Mouse (Mus musculus): ENCODE results near the gene Mta1. TPM values are rescaled to one million over a fixed set of nuclear protein-coding genes. Genes with fewer than 3 reads are reported as not detected.
A peak's percentile ranks its signal among the peaks of the same experiment; 100 is the strongest.

Mta1 gene
- polyA plus RNA-seq, 1 experiment, result 145 TPM

DNA sequence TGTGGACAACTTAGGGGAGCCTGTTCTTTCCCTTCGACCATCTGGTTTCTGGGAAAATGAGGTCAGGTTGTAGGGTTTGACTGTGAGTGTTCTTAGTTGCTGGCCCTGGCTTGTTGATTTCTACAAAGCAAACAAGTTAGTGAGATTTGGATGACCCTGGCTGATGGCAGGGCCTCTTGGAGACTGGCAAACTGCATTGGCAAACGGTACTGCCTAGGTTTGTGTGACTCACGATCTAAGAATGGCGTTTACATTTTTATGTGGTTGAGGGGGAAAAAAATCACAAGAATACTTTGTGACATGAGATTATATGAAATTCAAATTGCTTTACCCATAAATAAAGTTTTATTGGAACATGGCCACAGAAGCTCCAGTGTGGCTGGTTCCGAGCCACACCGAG lies 8.3 kb downstream of the Mta1 start:
- no peaks in the 10 kb centered on the region for H3K27me3 ChIP-seq (replicated peaks)
- peaks cover 94% of the 10 kb centered on the region for H3K4me1 ChIP-seq
- H3K9me3 ChIP-seq, result peaks cover 11% of the 10 kb centered on the region
- H3K4me3 ChIP-seq (replicated peaks), result no peak overlapping the region
- no peak for TF ChIP-seq FLI1 (IDR thresholded peaks at IDR 0.05; ENCODE audit: low read length)
- no peak for TF ChIP-seq GATA1 (IDR thresholded peaks at IDR 0.05; ENCODE audit: borderline replicate concordance, low read length)
- peaks cover 61% of the 10 kb centered on the region for H3K36me3 ChIP-seq (replicated peaks; ENCODE audit: low read length)

- TF ChIP-seq FLI1 (IDR thresholded peaks at IDR 0.05; ENCODE audit: low read length) (no peak), GATA1 (IDR thresholded peaks at IDR 0.05; ENCODE audit: borderline replicate concordance, low read length) (no peak)
- Histone ChIP-seq H3K27me3 (replicated peaks) (no peaks in the 10 kb centered on the region), H3K4me3 (replicated peaks) (peak overlapping the region; percentile 82), H3K36me3 (replicated peaks; ENCODE audit: low read length) (peaks cover 67% of the 10 kb centered on the region), H3K4me1 (peaks cover 94% of the 10 kb centered on the region), H3K9me3 (peaks cover 11% of the 10 kb centered on the region)
These were observed 9.5 kb downstream of the Mta1 start for GRCm38 (mm10) chr12:113107431-113108124.

DNA sequence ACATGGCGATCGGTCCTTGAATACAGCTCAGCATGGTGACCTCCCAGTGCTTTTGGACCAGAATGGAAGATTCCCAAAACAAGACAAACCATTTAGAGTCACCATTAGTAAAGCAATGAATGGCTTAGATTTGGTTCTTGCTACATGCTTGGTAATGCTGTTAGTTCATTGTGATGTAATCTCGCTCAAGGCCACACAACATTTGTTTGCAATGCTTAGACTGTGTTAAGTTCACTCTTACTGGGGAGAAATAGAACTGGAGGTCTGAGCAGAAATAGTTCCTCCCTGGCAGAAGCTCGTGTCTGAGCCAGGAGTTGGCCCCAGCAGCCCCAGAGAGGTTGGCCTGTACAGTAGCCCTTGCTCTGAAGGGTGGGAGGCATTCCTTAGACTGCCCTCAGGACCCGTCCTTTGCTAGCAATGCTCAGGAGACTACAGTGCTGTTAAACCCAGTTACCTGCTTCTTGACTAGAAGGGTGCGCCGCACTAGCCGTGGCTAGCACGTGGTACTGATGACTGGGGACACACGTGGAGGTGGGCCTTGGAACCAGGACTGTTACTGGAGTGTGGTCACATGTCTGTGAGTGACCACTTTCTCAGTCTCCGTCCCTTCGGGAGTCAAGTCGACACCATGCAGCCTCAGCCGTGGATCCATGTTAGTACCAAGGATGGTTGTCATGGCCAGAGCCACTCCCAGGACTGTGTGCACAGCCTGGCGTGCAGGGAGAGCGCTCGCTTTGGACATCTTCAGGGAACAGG lies 10.6 kb downstream of the Mta1 start:
- H3K4me3 ChIP-seq (replicated peaks), result no peak overlapping the region
- peaks cover 94% of the 10 kb centered on the region for H3K4me1 ChIP-seq
- peaks cover 67% of the 10 kb centered on the region for H3K36me3 ChIP-seq (replicated peaks; ENCODE audit: low read length)
- TF ChIP-seq GATA1 (IDR thresholded peaks at IDR 0.05; ENCODE audit: borderline replicate concordance, low read length), result no peak
- TF ChIP-seq FLI1 (IDR thresholded peaks at IDR 0.05; ENCODE audit: low read length), result no peak
- H3K9me3 ChIP-seq, result peaks cover 11% of the 10 kb centered on the region
- H3K27me3 ChIP-seq (replicated peaks), result no peaks in the 10 kb centered on the region

DNA sequence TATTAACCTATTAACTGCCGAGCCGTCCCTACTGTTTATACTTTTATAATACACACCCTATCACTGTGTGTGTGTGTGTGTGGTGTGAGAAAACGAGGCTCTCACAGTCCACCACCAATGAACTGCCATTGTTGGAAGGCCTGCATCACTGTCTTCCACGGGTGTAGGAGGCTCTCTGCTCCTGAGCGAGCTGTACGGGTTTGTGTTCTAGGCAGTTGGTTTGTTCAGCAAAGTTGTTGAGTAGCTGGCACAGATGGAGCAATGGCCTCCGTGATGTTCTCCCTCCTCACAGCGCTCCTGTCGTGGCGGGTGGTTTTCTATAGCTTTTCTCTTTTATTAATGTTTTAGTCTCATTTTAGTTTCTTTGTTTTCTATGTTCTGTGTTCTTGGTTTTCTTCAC lies 11.7 kb downstream of the Mta1 start:
- Histone ChIP-seq H3K27me3 (replicated peaks) (no peaks in the 10 kb centered on the region), H3K4me1 (peaks cover 94% of the 10 kb centered on the region), H3K9me3 (peaks cover 11% of the 10 kb centered on the region), H3K36me3 (replicated peaks; ENCODE audit: low read length) (peaks cover 67% of the 10 kb centered on the region), H3K4me3 (replicated peaks) (no peak overlapping the region)
- TF ChIP-seq FLI1 (IDR thresholded peaks at IDR 0.05; ENCODE audit: low read length) (no peak), GATA1 (IDR thresholded peaks at IDR 0.05; ENCODE audit: borderline replicate concordance, low read length) (no peak)

DNA sequence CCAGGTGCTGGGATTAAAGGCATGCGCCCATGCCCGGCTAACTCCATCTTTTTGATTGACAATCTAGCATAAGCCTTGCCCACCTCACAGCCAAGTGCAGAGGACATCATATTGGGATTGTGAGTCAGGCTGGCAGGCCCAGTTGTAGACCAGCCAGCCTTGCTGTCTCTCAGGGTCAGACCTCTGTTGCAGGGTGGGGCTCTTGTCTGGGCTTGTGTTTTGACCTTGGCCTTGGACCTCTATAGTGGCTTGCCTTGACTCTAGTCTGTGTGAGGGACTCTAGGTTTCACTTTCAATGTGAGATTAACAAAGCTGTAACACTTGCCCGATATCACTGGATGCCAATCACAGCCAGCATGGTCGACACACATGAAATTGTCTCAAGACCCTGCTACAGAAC lies 16.1 kb downstream of the Mta1 start:
- H3K9me3 ChIP-seq, result no peaks in the 10 kb centered on the region
- H3K36me3 ChIP-seq (replicated peaks; ENCODE audit: low read length), result peaks cover 77% of the 10 kb centered on the region
- H3K27me3 ChIP-seq (replicated peaks), result no peaks in the 10 kb centered on the region
- H3K4me1 ChIP-seq, result peaks cover 63% of the 10 kb centered on the region
- H3K4me3 ChIP-seq (replicated peaks), result no peak overlapping the region
- TF ChIP-seq FLI1 (IDR thresholded peaks at IDR 0.05; ENCODE audit: low read length) (no peak), GATA1 (IDR thresholded peaks at IDR 0.05; ENCODE audit: borderline replicate concordance, low read length) (no peak)

GRCm38 (mm10) chr12:113114856-113115538 lies 16.9 kb downstream of the Mta1 start:
- Histone ChIP-seq H3K9me3 (no peaks in the 10 kb centered on the region), H3K4me3 (replicated peaks) (no peak overlapping the region), H3K27me3 (replicated peaks) (no peaks in the 10 kb centered on the region), H3K4me1 (peaks cover 63% of the 10 kb centered on the region), H3K36me3 (replicated peaks; ENCODE audit: low read length) (peaks cover 81% of the 10 kb centered on the region)
- TF ChIP-seq FLI1 (IDR thresholded peaks at IDR 0.05; ENCODE audit: low read length), result no peak
- TF ChIP-seq GATA1 (IDR thresholded peaks at IDR 0.05; ENCODE audit: borderline replicate concordance, low read length), result no peak

- TF ChIP-seq FLI1 (IDR thresholded peaks at IDR 0.05; ENCODE audit: low read length) (no peak), GATA1 (IDR thresholded peaks at IDR 0.05; ENCODE audit: borderline replicate concordance, low read length) (no peak)
- peaks cover 36% of the 10 kb centered on the region for H3K4me1 ChIP-seq
- H3K9me3 ChIP-seq, result no peaks in the 10 kb centered on the region
- peak overlapping the region; percentile 39 for H3K4me3 ChIP-seq (replicated peaks)
- H3K36me3 ChIP-seq (replicated peaks; ENCODE audit: low read length), result peaks cover 97% of the 10 kb centered on the region
- no peaks in the 10 kb centered on the region for H3K27me3 ChIP-seq (replicated peaks)
These were observed 21.7 kb downstream of the Mta1 start for GRCm38 (mm10) chr12:113119516-113120410.

- Histone ChIP-seq H3K9me3 (no peaks in the 10 kb centered on the region), H3K4me1 (peaks cover 18% of the 10 kb centered on the region), H3K27me3 (replicated peaks) (no peaks in the 10 kb centered on the region), H3K4me3 (replicated peaks) (no peak overlapping the region), H3K36me3 (replicated peaks; ENCODE audit: low read length) (peaks cover 100% of the 10 kb centered on the region)
- TF ChIP-seq GATA1 (IDR thresholded peaks at IDR 0.05; ENCODE audit: borderline replicate concordance, low read length) (no peak), FLI1 (IDR thresholded peaks at IDR 0.05; ENCODE audit: low read length) (no peak)
These were observed 26.6 kb downstream of the Mta1 start for GRCm38 (mm10) chr12:113124726-113125125.

DNA sequence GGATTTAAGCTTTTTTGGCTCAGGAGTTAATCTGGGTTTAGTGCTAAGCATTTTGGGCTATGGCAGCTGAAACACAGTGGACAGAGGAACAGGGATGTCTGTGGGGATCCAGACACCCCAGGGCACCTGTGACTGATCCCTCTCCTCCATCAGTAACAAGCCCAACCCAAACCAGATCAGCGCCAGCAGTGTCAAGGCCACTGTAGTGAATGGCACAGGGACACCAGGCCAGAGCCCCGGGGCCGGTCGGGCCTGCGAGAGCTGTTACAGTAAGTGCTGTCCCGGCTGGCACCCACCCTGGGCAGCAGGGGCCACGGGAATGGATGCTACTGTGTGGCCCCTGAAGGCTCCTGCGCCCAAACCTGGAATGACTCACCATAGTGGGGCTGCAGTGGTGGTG lies 32.7 kb downstream of the Mta1 start:
- H3K4me3 ChIP-seq (replicated peaks), result no peak overlapping the region
- H3K36me3 ChIP-seq (replicated peaks; ENCODE audit: low read length), result peaks cover 100% of the 10 kb centered on the region
- no peaks in the 10 kb centered on the region for H3K4me1 ChIP-seq
- no peaks in the 10 kb centered on the region for H3K9me3 ChIP-seq
- TF ChIP-seq GATA1 (IDR thresholded peaks at IDR 0.05; ENCODE audit: borderline replicate concordance, low read length), result no peak
- no peak for TF ChIP-seq FLI1 (IDR thresholded peaks at IDR 0.05; ENCODE audit: low read length)
- no peaks in the 10 kb centered on the region for H3K27me3 ChIP-seq (replicated peaks)

Measured in megakaryocyte, embryonic 14.5 days (primary cell).